Mouse (Mus musculus) heart, adult 8-10 months (tissue): ENCODE measurements around the gene Mgat2. TPM values are rescaled to one million over a fixed set of nuclear protein-coding genes. Genes with fewer than 3 reads are reported as not detected.

ENCODE experiments used
- DNase-seq: peaks from one replicate; pipeline ENCODE4 v3.0.0; 2022; ENCODE audit warnings: low spot score
- total RNA-seq, 4 experiments: library from RNA; stranded (reverse); gene quantifications; 2 replicates each; pipeline ENCODE4 v1.2.4; 2022

Gene Mgat2
- total RNA-seq, 4 experiments from 2014 or later = 16.6 to 19.7 (median 16.9) TPM

GRCm38 (mm10) chr12:69177526-69177925 is 6.4 kb upstream of the Mgat2 start:
- DNase-seq = no peak

GRCm38 (mm10) chr12:69179371-69179770 is 4.6 kb upstream of the Mgat2 start:
- DNase-seq = no peak

- DNase-seq = no peak
Observed at GRCm38 (mm10) chr12:69181800-69182199, 2.2 kb upstream of the Mgat2 start.

- peak; percentile 50 for DNase-seq
Observed at GRCm38 (mm10) chr12:69184342-69185295, 662 bp downstream of the Mgat2 start.

GRCm38 (mm10) chr12:69185371-69185770 is 1.4 kb downstream of the Mgat2 start:
- no peak for DNase-seq

GRCm38 (mm10) chr12:69186811-69187471 is 3.0 kb downstream of the Mgat2 start:
- DNase-seq = no peak

- DNase-seq = no peak
Observed at GRCm38 (mm10) chr12:69190074-69190473, 6.1 kb downstream of the Mgat2 start.

- DNase-seq = no peak
Observed at GRCm38 (mm10) chr12:69190522-69190921, 6.6 kb downstream of the Mgat2 start.

GRCm38 (mm10) chr12:69191396-69191795 is 7.4 kb downstream of the Mgat2 start:
- no peak for DNase-seq

- no peak for DNase-seq
Observed at GRCm38 (mm10) chr12:69192637-69193036, 8.7 kb downstream of the Mgat2 start.

GRCm38 (mm10) chr12:69196444-69197377 is 12.8 kb downstream of the Mgat2 start, which contains the start of gene Gm49383:
TSS of gene Gm49383 (minus strand) at chr12:69197104.
- DNase-seq = peak; percentile 60

- DNase-seq = peak; percentile 50
Observed at GRCm38 (mm10) chr12:69197378-69198163, 13.6 kb downstream of the Mgat2 start.

GRCm38 (mm10) chr12:69198164-69198535 is 14.2 kb downstream of the Mgat2 start, which contains the start of gene Dnaaf2:
TSS of gene Dnaaf2 (minus strand) at chr12:69198429.
- peak; percentile 41 for DNase-seq

GRCm38 (mm10) chr12:69198985-69199384 is 15.0 kb downstream of the Mgat2 start:
- no peak for DNase-seq

GRCm38 (mm10) chr12:69204052-69204833 is 20.3 kb downstream of the Mgat2 start, which contains the start of gene Gm49384:
TSS of gene Gm49384 (minus strand) at chr12:69204267.
- DNase-seq = no peak

- DNase-seq = no peak
Observed at GRCm38 (mm10) chr12:69207396-69207795, 23.4 kb downstream of the Mgat2 start.

- DNase-seq = no peak
Observed at GRCm38 (mm10) chr12:69207926-69208325, 24.0 kb downstream of the Mgat2 start.

GRCm38 (mm10) chr12:69208520-69208919 is 24.6 kb downstream of the Mgat2 start:
- no peak for DNase-seq

GRCm38 (mm10) chr12:69210056-69210979 is 26.4 kb downstream of the Mgat2 start:
- no peak for DNase-seq
